Mouse (Mus musculus): ENCODE data around the gene Sh3bp2.

GRCm38 (mm10) chr5:34542166-34542565, 16.5 kb downstream of the Sh3bp2 start:
- TF ChIP-seq POLR2A (IDR thresholded peaks at IDR 0.05; ENCODE audit: insufficient read depth, low read depth, low read length), result no peak
- TF ChIP-seq CTCF (IDR thresholded peaks at IDR 0.05), result no peak
- TF ChIP-seq EP300 (IDR thresholded peaks at IDR 0.05; ENCODE audit: insufficient read depth, low read depth, low read length), result no peak
